Mouse (Mus musculus) CH12.LX (cell line): ENCODE measurements at regions not wholly inside any gene's neighbourhood (a gene's known extent, or its start where the extent isn't known, plus 50 kb on each side); places are given as distances from the start of the nearest gene placed in this dataset.
A peak's percentile ranks its signal among the peaks of the same experiment; 100 is the strongest.

Source experiments
- DNase-seq: peaks from one replicate; pipeline ENCODE4 v3.0.0-alpha.2; 2013; ENCODE audit errors: extremely low read depth
- H3K27ac ChIP-seq: 2 replicates; pipeline ENCODE4 v1.5.1; 2012; ENCODE audit warnings: low read depth, mild to moderate bottlenecking, control low read depth, moderate library complexity; ENCODE audit not compliant: insufficient read depth
- H3K27me3 ChIP-seq: replicated peaks from 2 replicates; pipeline ENCODE3; 2012; ENCODE audit warnings: inconsistent platforms
- H3K36me3 ChIP-seq, 2 experiments: replicated peaks in 1 of 2; 2 replicates each; pipeline versions ENCODE3 to v1.6.1; 2012; ENCODE audit warnings: inconsistent platforms in 1 of 2, low read length in 1 of 2, mild to moderate bottlenecking in 1 of 2, mixed read lengths in 1 of 2, moderate library complexity in 1 of 2; ENCODE audit not compliant: control insufficient read depth in 1 of 2, insufficient read depth in 1 of 2
- H3K4me1 ChIP-seq, 2 experiments: 2 replicates each; pipeline ENCODE4 v1.6.1; 2012; ENCODE audit warnings: inconsistent platforms in 1 of 2, moderate library complexity in 1 of 2; ENCODE audit not compliant: insufficient read depth in 2 of 2, control insufficient read depth in 1 of 2
- H3K4me2 ChIP-seq: 2 replicates; pipeline ENCODE4 v1.6.1; 2012; ENCODE audit warnings: low read depth, mild to moderate bottlenecking, control low read depth; ENCODE audit not compliant: poor library complexity, insufficient read depth, severe bottlenecking
- H3K4me3 ChIP-seq, 3 experiments: fragments of 150-350 bp in 1 of 3; sonication (generic) in 1 of 3; replicated peaks in 1 of 3; 2 replicates each; pipeline versions ENCODE3 to v1.5.1; 2011 to 2012; ENCODE audit warnings: low read depth in 2 of 3, low read length in 2 of 3, mild to moderate bottlenecking in 2 of 3, moderate library complexity in 2 of 3, control low read depth in 1 of 3, improper control_type of control experiment in 1 of 3, inconsistent platforms in 1 of 3, mixed read lengths in 1 of 3; ENCODE audit not compliant: poor library complexity in 1 of 3
- H3K79me2 ChIP-seq: replicated peaks from 2 replicates; pipeline ENCODE4 v1.6.1; 2012; ENCODE audit warnings: mild to moderate bottlenecking, moderate library complexity; ENCODE audit not compliant: control insufficient read depth, poor library complexity, insufficient read depth, severe bottlenecking; ENCODE audit errors: extremely low read depth
- H3K9ac ChIP-seq: 2 replicates; pipeline ENCODE4 v1.6.1; 2012; ENCODE audit warnings: low read depth, mild to moderate bottlenecking, control low read depth, moderate library complexity; ENCODE audit not compliant: insufficient read depth
- H3K9me3 ChIP-seq: replicated peaks from 2 replicates; pipeline ENCODE3; 2012; ENCODE audit warnings: low read length, inconsistent platforms, mixed read lengths
- BHLHE40 ChIP-seq: IDR thresholded peaks from 2 replicates; pipeline ENCODE4 v1.6.1; 2011; ENCODE audit warnings: mild to moderate bottlenecking, low read depth, low read length, improper control_type of control experiment
- CHD2 ChIP-seq: IDR thresholded peaks from 2 replicates; pipeline ENCODE4 v1.6.1; 2011; ENCODE audit warnings: low read length, improper control_type of control experiment
- E2F4 ChIP-seq: IDR thresholded peaks from 2 replicates; pipeline ENCODE4 v1.6.1; 2011; ENCODE audit warnings: low read depth, low read length, improper control_type of control experiment; ENCODE audit not compliant: insufficient replicate concordance
- ELF1 ChIP-seq: IDR thresholded peaks from 2 replicates; pipeline ENCODE4 v1.6.1; 2014; ENCODE audit warnings: low read depth, mild to moderate bottlenecking, inconsistent platforms, low read length, improper control_type of control experiment
- ETS1 ChIP-seq: conservative IDR thresholded peaks from 2 replicates; pipeline ENCODE4 v1.6.1; 2012; ENCODE audit warnings: low read depth, mild to moderate bottlenecking, inconsistent platforms, low read length, improper control_type of control experiment, moderate library complexity
- HCFC1 ChIP-seq: IDR thresholded peaks from 2 replicates; pipeline ENCODE4 v1.6.1; 2012; ENCODE audit warnings: low read depth, mild to moderate bottlenecking, inconsistent platforms, low read length, improper control_type of control experiment
- JUN ChIP-seq: IDR thresholded peaks from 2 replicates; pipeline ENCODE4 v1.6.1; 2011; ENCODE audit warnings: low read depth, mild to moderate bottlenecking, low read length, improper control_type of control experiment, moderate library complexity; ENCODE audit not compliant: insufficient read depth
- KAT2A ChIP-seq: IDR thresholded peaks from 2 replicates; pipeline ENCODE4 v1.6.1; 2012; ENCODE audit warnings: low read length, improper control_type of control experiment, inconsistent platforms; ENCODE audit not compliant: insufficient replicate concordance
- MAX ChIP-seq: IDR thresholded peaks from 2 replicates; pipeline ENCODE4 v1.6.1; 2011; ENCODE audit warnings: low read length, improper control_type of control experiment
- MAZ ChIP-seq: IDR thresholded peaks from 2 replicates; pipeline ENCODE4 v1.6.1; 2012; ENCODE audit warnings: low read depth, mild to moderate bottlenecking, inconsistent platforms, low read length, improper control_type of control experiment, moderate library complexity
- MEF2A ChIP-seq: IDR thresholded peaks from 2 replicates; pipeline ENCODE4 v1.6.1; 2014; ENCODE audit warnings: low read depth, mild to moderate bottlenecking, inconsistent platforms, low read length, improper control_type of control experiment, borderline replicate concordance
- MXI1 ChIP-seq: IDR thresholded peaks from 2 replicates; pipeline ENCODE4 v1.6.1; 2011; ENCODE audit warnings: mild to moderate bottlenecking, low read depth, low read length, improper control_type of control experiment
- PAX5 ChIP-seq: IDR thresholded peaks from 2 replicates; pipeline ENCODE4 v1.6.1; 2012; ENCODE audit warnings: low read length, inconsistent platforms, mixed read lengths
- POLR2AphosphoS2 ChIP-seq: IDR thresholded peaks from 2 replicates; pipeline ENCODE4 v1.6.1; 2011; ENCODE audit warnings: low read depth, low read length, improper control_type of control experiment
- RAD21 ChIP-seq: IDR thresholded peaks from 2 replicates; pipeline ENCODE4 v1.6.1; 2011; ENCODE audit warnings: low read depth, mild to moderate bottlenecking, low read length, improper control_type of control experiment, moderate library complexity
- RCOR1 ChIP-seq: conservative IDR thresholded peaks from 2 replicates; pipeline ENCODE4 v1.6.1; 2012; ENCODE audit warnings: low read depth, mild to moderate bottlenecking, inconsistent platforms, low read length, improper control_type of control experiment
- SMC3 ChIP-seq: IDR thresholded peaks from 2 replicates; pipeline ENCODE4 v1.6.1; 2011; ENCODE audit warnings: low read depth, low read length, improper control_type of control experiment
- TBP ChIP-seq: conservative IDR thresholded peaks from 2 replicates; pipeline ENCODE4 v1.6.1; 2011; ENCODE audit warnings: low read depth, low read length, improper control_type of control experiment
- TCF12 ChIP-seq: IDR thresholded peaks from 2 replicates; pipeline ENCODE4 v1.6.1; 2014; ENCODE audit warnings: low read depth, mild to moderate bottlenecking, inconsistent platforms, low read length, improper control_type of control experiment
- USF1 ChIP-seq: IDR thresholded peaks from 2 replicates; pipeline ENCODE4 v1.6.1; 2014; ENCODE audit warnings: low read depth, mild to moderate bottlenecking, inconsistent platforms, low read length, improper control_type of control experiment
- USF2 ChIP-seq: conservative IDR thresholded peaks from 2 replicates; pipeline ENCODE4 v1.6.1; 2011; ENCODE audit warnings: low read depth, low read length, improper control_type of control experiment
- dilution Hi-C: fragments of 300-500 bp; cut with MboI; formaldehyde crosslinking; loops from 2 replicates; pipeline ENCODE4 v1.14.3; 2020; ENCODE audit warnings: low sequenced_read_pairs; ENCODE audit not compliant: extremely low pct_unique_long_range_greater_than_20kb, extremely low pct_ligation_motif_present
- in situ Hi-C: fragments of 300-500 bp; cut with MboI; formaldehyde crosslinking; loops from 3 replicates; pipeline ENCODE4 v1.14.3; 2019; ENCODE audit warnings: low sequenced_read_pairs, low pct_ligation_motif_present, low pct_unique_long_range_greater_than_20kb, mixed read lengths

DNA sequence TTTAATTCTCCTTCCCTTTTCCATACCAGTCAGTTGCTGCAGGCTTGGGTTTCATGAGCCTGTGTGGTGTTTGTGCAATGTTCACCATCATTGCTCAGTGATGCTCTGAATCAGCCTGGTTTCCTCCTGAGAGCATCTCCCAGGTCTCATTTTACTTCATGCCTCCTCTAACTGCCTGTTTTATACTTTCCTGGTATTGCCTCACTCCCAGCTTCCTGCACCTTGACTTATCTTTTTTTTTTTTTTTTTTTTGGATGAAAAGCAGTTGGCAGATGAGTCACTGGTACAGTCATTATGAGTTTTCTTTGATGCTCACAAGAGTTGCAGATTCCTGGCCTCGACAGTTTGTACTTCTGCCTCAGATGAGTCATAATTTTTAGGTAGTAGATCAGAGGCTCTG lies 81.5 kb upstream of the Tet2 start (continued):
- TF ChIP-seq SMC3, result peak; percentile 10; the same call in 1 of the 2 replicates
- TF ChIP-seq E2F4, result no peak
- peak; percentile 89 for TF ChIP-seq BHLHE40
- peak; percentile 85 for TF ChIP-seq MEF2A
- TF ChIP-seq ETS1, result peak; percentile 97
- TF ChIP-seq TBP, result peak; percentile 71; the same call in 1 of the 2 replicates
- TF ChIP-seq CHD2, result peak; percentile 81
- no peak for TF ChIP-seq MAX
- no peak for TF ChIP-seq USF1
- peak; percentile 97 for TF ChIP-seq RCOR1
- TF ChIP-seq MXI1, result no peak
- peak; percentile 84 for TF ChIP-seq TCF12

DNA sequence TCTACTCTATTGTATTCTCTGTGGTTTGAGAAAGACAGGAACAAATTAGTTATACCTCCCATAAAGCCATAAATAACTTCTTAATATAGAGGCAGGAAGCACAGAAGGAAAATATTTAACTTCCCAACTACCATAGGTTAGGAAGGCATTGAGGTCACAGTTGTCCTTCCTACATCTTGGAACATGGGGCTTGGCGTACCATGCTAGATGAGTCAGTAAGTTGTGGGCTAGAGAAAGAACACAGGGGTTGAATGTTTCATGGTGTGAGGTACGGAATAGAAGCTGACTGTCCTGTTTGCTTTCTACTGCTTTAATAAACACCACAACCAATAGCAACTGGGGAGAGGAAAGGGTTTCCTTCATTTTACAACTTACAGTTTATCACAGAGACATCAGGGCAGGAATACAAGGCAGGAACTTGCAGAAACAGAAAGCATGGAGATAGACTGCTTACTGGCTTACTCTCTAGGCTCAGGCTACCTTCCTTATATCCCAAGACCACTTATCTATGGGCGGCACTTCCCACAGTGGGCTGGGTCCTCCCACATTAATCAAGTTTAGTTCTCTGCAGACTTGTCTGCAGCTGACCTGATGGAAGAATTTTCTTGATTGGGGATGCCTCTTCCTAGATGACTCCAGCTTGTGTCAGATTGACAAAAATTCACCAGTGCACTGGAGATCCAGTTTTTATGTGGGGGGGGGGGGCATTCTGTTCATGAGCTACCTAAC lies 82.3 kb upstream of the Tet2 start:
- in situ Hi-C loops (no loop called here), dilution Hi-C loops (no loop called here)
- no peak overlapping the region for H3K9ac ChIP-seq
- TF ChIP-seq MAZ, result no peak
- TF ChIP-seq JUN, result no peak
- TF ChIP-seq RAD21, result no peak
- TF ChIP-seq KAT2A, result no peak
- no peak for TF ChIP-seq ELF1
- no peak for TF ChIP-seq POLR2AphosphoS2
- no peak for TF ChIP-seq USF2
- TF ChIP-seq HCFC1, result no peak
- no peak for TF ChIP-seq TCF12
- TF ChIP-seq PAX5, result no peak
- H3K27ac ChIP-seq, result peak overlapping the region; percentile 37; the same call in 1 of the 2 replicates
- H3K9me3 ChIP-seq, result no peaks in the 10 kb centered on the region
- peaks cover 30 to 43% of the 10 kb centered on the region in 2 experiments for H3K4me1 ChIP-seq
- no peaks in the 10 kb centered on the region for H3K36me3 ChIP-seq
- H3K79me2 ChIP-seq, result no peaks in the 10 kb centered on the region
- no peak for DNase-seq
- no peak overlapping the region for H3K4me3 ChIP-seq
- H3K4me2 ChIP-seq, result no peak overlapping the region
- no peaks in the 10 kb centered on the region for H3K27me3 ChIP-seq
